ENCODE assay signal across 29 mouse cellular contexts in the genomic region with DNA sequence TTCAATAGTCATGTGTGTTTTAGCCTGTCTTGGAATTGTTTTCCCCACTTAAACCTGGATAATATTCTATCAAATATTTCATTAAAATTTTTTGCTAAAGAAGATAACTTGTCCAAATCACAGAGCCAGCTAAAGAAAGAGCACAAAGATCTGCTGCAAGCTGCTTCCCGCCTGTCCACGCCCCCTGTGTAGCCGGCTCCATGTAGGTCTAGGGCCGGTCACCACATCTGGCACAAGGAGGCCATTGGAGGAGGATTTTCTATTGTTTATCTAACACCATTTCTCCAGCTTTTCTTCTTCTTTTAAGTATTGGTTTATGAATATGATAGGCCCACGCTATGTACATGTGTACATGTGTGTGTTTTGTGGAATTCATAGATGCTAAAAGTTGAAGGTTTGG. TPM values are rescaled to one million over a fixed set of nuclear protein-coding genes. Genes with fewer than 3 reads are reported as not detected.
DNase-seq lines count a peak whose midpoint lies in the region; ATAC-seq and TF ChIP-seq lines count a peak whose summit lies in the region.
"Had no signal": no experiment of that assay in that cellular context is flagged by ENCODE, and none has a peak within 500 bp of the region (broad histone marks: within the 10 kb centered on the region; RNA-seq: fewer than 3 reads in every experiment).

No protein-coding gene starts in this region.

- DNase-seq in heart, adult 11 months = peak; percentile 54
- no peak for DNase-seq in heart, adult 18-20 months
- DNase-seq in heart, postnatal 0 days (ENCODE audit: low spot score) = no peak
- no peak for DNase-seq in heart, adult 9 months (ENCODE audit: low spot score in 2 of 2)
- DNase-seq in lung, postnatal 4 days = no peak
- no peak for DNase-seq in adrenal gland, postnatal 36 days
- DNase-seq: adrenal gland, postnatal 10 days; cerebellum, adult 11-12 months; cerebellum, adult 9-11 months; kidney, adult 11 months; kidney, postnatal 36 days; layer of hippocampus, postnatal 36 days; left cerebral cortex, postnatal 4 days; lung, adult 2 months; right cerebral cortex, postnatal 25 days; thymus, postnatal 14 days had no signal

- H3K4me3 ChIP-seq in heart, postnatal 0 days (ENCODE audit: low read depth, low read length) = no peak overlapping the region
- no peak overlapping the region for H3K4me3 ChIP-seq in lung, embryonic 15.5 days
- H3K4me3 ChIP-seq: embryonic facial prominence, embryonic 13.5 days; forebrain, embryonic 10.5 days; forebrain, embryonic 15.5 days; hindbrain, embryonic 10.5 days; hindbrain, embryonic 15.5 days; kidney, embryonic 15.5 days; stomach, embryonic 15.5 days had no signal

- no peaks in the 10 kb centered on the region for H3K27me3 ChIP-seq in heart, postnatal 0 days (ENCODE audit: control insufficient read depth, insufficient read depth, low read length)
- H3K27me3 ChIP-seq in lung, embryonic 15.5 days = no peaks in the 10 kb centered on the region
- H3K27me3 ChIP-seq: embryonic facial prominence, embryonic 13.5 days; forebrain, embryonic 15.5 days; hindbrain, embryonic 15.5 days; kidney, embryonic 15.5 days; stomach, embryonic 15.5 days had no signal

- no peak for TF ChIP-seq EP300 in heart, postnatal 0 days (IDR thresholded peaks at IDR 0.05; ENCODE audit: low read depth)

- H3K4me2 ChIP-seq in heart, postnatal 0 days (ENCODE audit: low read depth, low read length) = no peak overlapping the region
- H3K4me2 ChIP-seq in lung, embryonic 15.5 days = no peak overlapping the region
- H3K4me2 ChIP-seq: embryonic facial prominence, embryonic 13.5 days; forebrain, embryonic 15.5 days; hindbrain, embryonic 15.5 days; kidney, embryonic 15.5 days; midbrain, embryonic 11.5 days; stomach, embryonic 15.5 days had no signal

- TF ChIP-seq CTCF in heart, postnatal 0 days (IDR thresholded peaks at IDR 0.05; ENCODE audit: low read depth) = no peak

- no peaks in the 10 kb centered on the region for H3K4me1 ChIP-seq in heart, postnatal 0 days (ENCODE audit: control insufficient read depth, insufficient read depth)
- H3K4me1 ChIP-seq in lung, embryonic 15.5 days = peaks cover 8% of the 10 kb centered on the region; the same call in 1 of the 2 replicates
- H3K4me1 ChIP-seq: forebrain, embryonic 15.5 days; hindbrain, embryonic 10.5 days; stomach, embryonic 15.5 days had no signal

- 80% methylated on average over 5 of the region's 5 CpGs for WGBS in heart, postnatal 0 days
- WGBS in lung, embryonic 15.5 days = 67% methylated on average over 5 of the region's 5 CpGs

- H3K36me3 ChIP-seq in heart, postnatal 0 days (replicated peaks; ENCODE audit: control insufficient read depth, insufficient read depth, low read length) = no peaks in the 10 kb centered on the region
- no peaks in the 10 kb centered on the region for H3K36me3 ChIP-seq in lung, embryonic 15.5 days
- H3K36me3 ChIP-seq: embryonic facial prominence, embryonic 13.5 days; forebrain, embryonic 10.5 days; forebrain, embryonic 15.5 days; G1E; hindbrain, embryonic 10.5 days; hindbrain, embryonic 15.5 days; kidney, embryonic 15.5 days; stomach, embryonic 15.5 days had no signal

- H3K9ac ChIP-seq in heart, postnatal 0 days (replicated peaks; ENCODE audit: low read depth, low read length) = no peak overlapping the region
- H3K9ac ChIP-seq in lung, embryonic 15.5 days = no peak overlapping the region
- H3K9ac ChIP-seq: embryonic facial prominence, embryonic 13.5 days; forebrain, embryonic 15.5 days; hindbrain, embryonic 15.5 days; kidney, embryonic 15.5 days; liver, embryonic 14.5 days; stomach, embryonic 15.5 days had no signal

- peak overlapping the region; percentile 85 for H3K27ac ChIP-seq in heart, postnatal 0 days (ENCODE audit: low read depth)
- peak overlapping the region; percentile 94 for H3K27ac ChIP-seq in lung, embryonic 15.5 days
- H3K27ac ChIP-seq: embryonic facial prominence, embryonic 13.5 days; forebrain, embryonic 10.5 days; forebrain, embryonic 15.5 days; hindbrain, embryonic 10.5 days; hindbrain, embryonic 15.5 days; liver, embryonic 14.5 days had no signal

- no peaks in the 10 kb centered on the region for H3K9me3 ChIP-seq in heart, postnatal 0 days (replicated peaks; ENCODE audit: control insufficient read depth, low read length)
- no peaks in the 10 kb centered on the region for H3K9me3 ChIP-seq in lung, embryonic 15.5 days
- H3K9me3 ChIP-seq: embryonic facial prominence, embryonic 13.5 days; forebrain, embryonic 10.5 days; forebrain, embryonic 15.5 days; G1E; hindbrain, embryonic 10.5 days; hindbrain, embryonic 15.5 days; kidney, embryonic 15.5 days; stomach, embryonic 15.5 days had no signal

- no peak for ATAC-seq in heart, postnatal 0 days (ENCODE audit: insufficient read depth, low read depth)
- no peak for ATAC-seq in lung, embryonic 15.5 days (ENCODE audit: borderline replicate concordance, extremely low read depth, low FRiP score, low TSS enrichment)
- ATAC-seq: forebrain, embryonic 15.5 days; inflammation-experienced regulatory T-cells, adult 6 months; midbrain, embryonic 16.5 days had no signal

RNA-seq across cellular contexts. Expression of gene Arhgap29, which starts 38.9 kb away (rescaled TPM):
- 10 to 100 TPM; 34.8 to 41.2 TPM for total RNA-seq in heart, adult 18-20 months (2021)
- total RNA-seq in heart, postnatal 0 days (2014; rRNA removed; ENCODE audit: low replicate concordance) = 79.4 and 80.9 TPM in 2 replicates
- 28.5 and 29.5 TPM in 2 replicates for polyA plus RNA-seq in heart, postnatal 0 days (2015; fragmentation: Nextera tagmentation; extraction: Ambion mirVana)
- 55.9 and 59.5 TPM in 2 replicates for polyA plus RNA-seq in lung, embryonic 15.5 days (2015; fragmentation: Nextera tagmentation; extraction: Ambion mirVana)
- 10 to 100 TPM; 60.2 to 60.4 TPM for total RNA-seq in adrenal gland, postnatal 36 days (2021)
